Mouse (Mus musculus) ES-Bruce4 (cell line): Measurements from ENCODE around the gene Parp3. TPM values are rescaled to one million over a fixed set of nuclear protein-coding genes. Genes with fewer than 3 reads are reported as not detected.

ENCODE experiments used
- H3K27ac ChIP-seq: 2 replicates; pipeline ENCODE4 v1.5.1; 2012; ENCODE audit warnings: low read length, inconsistent platforms; ENCODE audit not compliant: insufficient read depth
- H3K27me3 ChIP-seq: 2 replicates; pipeline ENCODE4 v1.6.1; 2012; ENCODE audit warnings: mild to moderate bottlenecking, low read length, inconsistent platforms; ENCODE audit not compliant: control insufficient read depth, poor library complexity, insufficient read depth, severe bottlenecking
- H3K36me3 ChIP-seq: 2 replicates; pipeline ENCODE4 v1.6.1; 2012; ENCODE audit warnings: inconsistent platforms, mild to moderate bottlenecking, low read length, moderate library complexity; ENCODE audit not compliant: control insufficient read depth, poor library complexity, insufficient read depth, severe bottlenecking
- H3K4me1 ChIP-seq: one replicate; pipeline ENCODE4 v1.8.1; 2011; ENCODE audit warnings: low read length; ENCODE audit not compliant: control insufficient read depth, insufficient read depth
- H3K4me3 ChIP-seq: 2 replicates; pipeline ENCODE4 v1.5.1; 2011; ENCODE audit warnings: low read depth, mild to moderate bottlenecking, low read length
- H3K9ac ChIP-seq: 2 replicates; pipeline ENCODE4 v1.6.1; 2012; ENCODE audit warnings: low read depth, mild to moderate bottlenecking, inconsistent platforms; ENCODE audit not compliant: poor library complexity, severe bottlenecking
- H3K9me3 ChIP-seq: replicated peaks from 2 replicates; pipeline ENCODE4 v1.6.1; 2012; ENCODE audit warnings: mild to moderate bottlenecking, low read length, inconsistent platforms; ENCODE audit not compliant: control insufficient read depth, poor library complexity, insufficient read depth, severe bottlenecking
- CTCF ChIP-seq: IDR thresholded peaks from one replicate; pipeline ENCODE4 v1.8.1; 2011; ENCODE audit warnings: low read depth, low read length
- EP300 ChIP-seq: IDR thresholded peaks from 2 replicates; pipeline ENCODE4 v1.6.1; 2011; ENCODE audit warnings: low read depth, low read length; ENCODE audit not compliant: insufficient read depth
- POLR2A ChIP-seq: IDR thresholded peaks from one replicate; pipeline ENCODE4 v1.8.1; 2011; ENCODE audit warnings: low read length; ENCODE audit not compliant: insufficient read depth
- polyA plus RNA-seq: library from polyadenylated mRNA; stranded (reverse); fragments of >200 nt; gene quantifications from 2 replicates; pipeline ENCODE4 v1.2.4, GENCODE M21; 2011; ENCODE audit warnings: low read depth; ENCODE audit not compliant: missing spikeins, insufficient read depth, insufficient read length

Gene Parp3
- polyA plus RNA-seq, 1 experiment = 8.0 TPM

DNA sequence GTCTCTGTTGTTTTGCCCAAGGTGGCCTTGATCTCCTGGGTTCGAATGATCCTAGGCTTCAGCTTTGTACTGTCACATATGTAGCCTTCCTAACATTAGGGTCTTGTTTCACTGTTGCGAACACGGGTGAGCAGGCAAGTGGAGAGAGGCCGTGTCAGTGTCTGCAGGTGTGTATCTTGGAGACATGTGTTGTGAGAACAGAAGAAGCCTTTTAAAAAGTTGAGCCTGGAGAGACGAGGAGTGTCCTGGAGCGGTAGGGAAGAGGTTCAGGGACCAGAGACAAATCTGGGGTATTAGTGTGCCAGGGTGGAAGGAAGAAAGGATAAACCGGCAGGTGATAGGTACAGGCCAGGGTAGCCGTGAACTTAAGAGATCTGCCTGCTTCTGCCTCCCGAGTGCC, 1.4 kb upstream of the Parp3 start:
- Histone ChIP-seq H3K4me3 (peak overlapping the region; percentile 96), H3K4me1 (peaks cover 2% of the 10 kb centered on the region), H3K9ac (peak overlapping the region; percentile 86), H3K9me3 (no peaks in the 10 kb centered on the region), H3K27me3 (no peaks in the 10 kb centered on the region), H3K27ac (no peak overlapping the region), H3K36me3 (peaks cover 8% of the 10 kb centered on the region)
- TF ChIP-seq EP300 (no peak), POLR2A (no peak), CTCF (no peak)

DNA sequence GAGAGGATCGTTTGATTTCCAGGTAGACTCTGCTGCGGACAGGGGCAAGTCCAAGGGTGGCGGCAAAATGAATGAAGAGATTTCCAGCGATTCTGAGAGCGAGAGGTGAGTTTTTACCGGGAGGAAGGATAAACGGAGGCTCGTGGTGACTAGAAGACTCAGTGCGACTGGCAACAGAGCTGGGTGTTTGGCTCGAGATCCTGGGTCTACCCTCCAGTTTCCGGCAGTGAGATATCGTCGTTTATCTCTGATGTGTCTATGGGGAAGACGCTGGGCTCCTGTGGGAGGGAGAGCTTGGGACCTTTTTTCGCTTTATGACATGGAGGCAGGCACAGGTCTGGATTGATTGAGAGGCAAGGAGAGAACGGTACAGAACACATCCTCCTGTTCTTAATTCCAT, 900 bp upstream of the Parp3 start:
- H3K4me1 ChIP-seq = peaks cover 2% of the 10 kb centered on the region
- TF ChIP-seq POLR2A = no peak
- TF ChIP-seq EP300 = no peak
- TF ChIP-seq CTCF = no peak
- no peaks in the 10 kb centered on the region for H3K9me3 ChIP-seq
- H3K4me3 ChIP-seq = peak overlapping the region; percentile 96
- peak overlapping the region; percentile 86 for H3K9ac ChIP-seq
- peaks cover 8% of the 10 kb centered on the region for H3K36me3 ChIP-seq
- H3K27me3 ChIP-seq = no peaks in the 10 kb centered on the region
- no peak overlapping the region for H3K27ac ChIP-seq

DNA sequence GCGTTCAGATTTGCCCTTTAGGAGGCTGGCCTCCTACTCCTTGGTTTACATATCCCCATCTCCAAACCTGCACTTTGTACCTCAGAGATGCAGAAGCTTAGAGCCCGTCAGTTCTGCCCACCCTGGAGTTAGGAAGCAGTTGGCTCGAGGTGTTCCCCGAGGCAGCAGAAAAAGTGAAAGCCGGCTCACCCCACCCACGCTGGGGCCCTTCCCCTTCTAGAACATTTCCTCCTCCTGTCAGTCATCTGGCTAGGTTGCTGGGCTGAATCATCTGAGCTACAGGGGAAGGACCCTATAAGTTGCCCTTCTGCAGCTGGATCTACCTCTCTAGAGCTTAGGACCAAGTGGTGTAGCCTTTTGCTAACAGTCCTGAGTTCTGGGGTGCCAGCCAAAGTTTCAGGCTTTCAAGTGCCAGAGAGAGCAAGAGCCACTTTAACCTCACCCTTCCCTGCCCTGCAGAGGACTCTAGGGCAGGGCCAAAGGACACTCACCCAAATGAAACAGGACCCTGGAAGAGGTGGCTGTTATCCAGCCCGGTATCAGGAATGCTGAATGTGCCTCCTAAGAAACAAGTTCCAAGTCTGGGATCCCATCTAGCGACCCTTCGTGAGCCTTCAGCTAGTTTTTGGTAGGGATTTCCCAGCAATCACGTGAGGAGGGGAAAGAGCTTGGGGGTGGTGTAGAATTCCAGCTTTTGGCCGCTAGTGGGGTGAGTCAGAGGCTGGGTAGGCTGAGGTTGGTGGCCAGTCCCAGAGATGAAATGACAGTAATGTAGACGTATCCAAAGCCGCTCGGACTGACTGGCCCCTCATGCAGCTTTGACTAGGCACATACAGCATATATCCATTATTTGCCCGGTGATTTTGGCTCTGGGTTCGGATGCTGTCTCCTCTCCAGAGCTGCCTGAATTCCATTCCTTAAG, 486 bp downstream of the Parp3 start:
- TF ChIP-seq EP300 (no peak), CTCF (no peak), POLR2A (no peak)
- H3K36me3 ChIP-seq = peaks cover 8% of the 10 kb centered on the region
- H3K9ac ChIP-seq = peak overlapping the region; percentile 17
- peaks cover 2% of the 10 kb centered on the region for H3K4me1 ChIP-seq
- H3K27me3 ChIP-seq = no peaks in the 10 kb centered on the region
- peak overlapping the region; percentile 10; the same call in 1 of the 2 replicates for H3K27ac ChIP-seq
- H3K4me3 ChIP-seq = peak overlapping the region; percentile 38
- no peaks in the 10 kb centered on the region for H3K9me3 ChIP-seq

DNA sequence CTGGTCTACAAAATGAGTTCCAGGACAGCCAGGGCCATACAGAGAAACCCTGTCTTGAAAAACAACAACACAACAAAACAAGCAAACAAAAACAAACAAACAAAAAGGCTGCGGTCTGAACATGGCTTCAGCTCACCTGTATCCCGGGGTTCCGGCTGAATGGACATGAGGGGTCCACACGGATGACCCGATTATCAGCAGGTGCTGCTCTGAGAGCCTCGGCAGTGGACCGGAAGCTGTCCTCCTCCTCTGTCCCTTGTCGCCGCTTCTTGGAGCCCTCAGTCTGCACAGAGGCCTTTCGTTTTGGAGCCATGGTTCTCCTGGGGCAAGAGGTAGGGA, 1.1 kb downstream of the Parp3 start, which contains the start of gene Rrp9:
Gene Rrp9, plus strand, starts transcription at position 301 of the 339 bp plus-strand sequence.
- peak within 1 kb of the TSS; percentile 38 for H3K4me3 ChIP-seq
- no peaks in the 10 kb centered on the region for H3K9me3 ChIP-seq
- no peak for TF ChIP-seq POLR2A
- TF ChIP-seq CTCF = no peak
- peaks cover 1% of the 10 kb centered on the region; the same call in 1 of the 2 replicates for H3K36me3 ChIP-seq
- H3K9ac ChIP-seq = peak within 1 kb of the TSS; percentile 17
- H3K27ac ChIP-seq = peak within 1 kb of the TSS; percentile 10; the same call in 1 of the 2 replicates
- H3K4me1 ChIP-seq = peaks cover 2% of the 10 kb centered on the region
- H3K27me3 ChIP-seq = no peaks in the 10 kb centered on the region

DNA sequence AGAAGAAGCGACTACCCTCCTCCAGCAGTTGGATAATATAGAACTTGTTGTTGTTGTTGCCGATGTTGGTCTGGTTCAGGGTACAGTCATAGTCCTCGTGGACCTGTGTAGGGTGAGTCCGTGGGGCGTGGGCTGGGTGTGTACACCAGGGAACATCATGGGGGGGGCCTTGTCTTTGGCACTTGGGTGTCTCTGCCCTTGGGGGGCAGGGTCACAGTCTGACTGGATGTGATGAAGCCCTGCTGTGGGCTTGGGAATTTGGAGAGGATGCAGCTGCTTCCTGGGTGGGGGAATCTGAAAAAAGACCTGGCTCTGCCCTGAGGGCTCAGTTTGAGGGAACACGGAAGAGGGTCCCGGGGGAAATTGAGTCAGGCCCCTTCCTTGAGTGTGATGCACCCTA, 1.7 kb downstream of the Parp3 start:
- Histone ChIP-seq H3K27ac (no peak overlapping the region), H3K9me3 (no peaks in the 10 kb centered on the region), H3K4me3 (no peak overlapping the region), H3K27me3 (no peaks in the 10 kb centered on the region), H3K4me1 (peaks cover 2% of the 10 kb centered on the region), H3K36me3 (no peaks in the 10 kb centered on the region), H3K9ac (peak overlapping the region; percentile 17; the same call in 1 of the 2 replicates)
- TF ChIP-seq CTCF (no peak), EP300 (no peak), POLR2A (no peak)

DNA sequence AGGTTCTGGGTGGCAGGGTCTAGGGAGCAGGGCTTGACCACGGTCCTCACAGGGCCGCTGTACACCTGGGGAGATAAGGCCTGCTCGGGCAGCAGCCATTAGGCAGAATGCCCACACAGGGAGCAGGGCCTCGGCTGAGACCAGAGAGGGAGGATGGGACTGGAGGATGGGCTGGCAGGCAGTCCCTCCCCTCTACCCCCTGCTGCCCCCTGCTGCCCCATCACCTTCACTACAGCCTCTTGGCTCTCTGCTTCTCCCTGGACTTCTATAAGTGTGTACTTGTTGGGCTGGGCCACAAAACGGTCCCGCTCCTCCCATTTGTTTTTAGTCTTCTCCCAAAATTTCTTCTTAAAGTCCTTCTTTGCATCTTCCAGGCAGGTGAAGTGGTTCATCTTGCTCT, 2.3 kb downstream of the Parp3 start:
- H3K9ac ChIP-seq = peak overlapping the region; percentile 17; the same call in 1 of the 2 replicates
- H3K4me1 ChIP-seq = peaks cover 2% of the 10 kb centered on the region
- H3K27me3 ChIP-seq = no peaks in the 10 kb centered on the region
- H3K4me3 ChIP-seq = peak overlapping the region; percentile 32; the same call in 1 of the 2 replicates
- H3K9me3 ChIP-seq = no peaks in the 10 kb centered on the region
- no peaks in the 10 kb centered on the region for H3K36me3 ChIP-seq
- TF ChIP-seq CTCF = peak; percentile 86
- 0 out of 2 replicates have a peak, but pooled peaks have one; percentile 14 for TF ChIP-seq EP300
- no peak for TF ChIP-seq POLR2A
- no peak overlapping the region for H3K27ac ChIP-seq
